In genomic region chr2:36101866-36102558, GRCm38 (mm10) we compare ENCODE assay signal across 8 mouse cellular contexts. TPM values are rescaled to one million over a fixed set of nuclear protein-coding genes. Genes with fewer than 3 reads are reported as not detected.
DNase-seq lines count a peak whose midpoint lies in the region; ATAC-seq lines count a peak whose summit lies in the region.

No protein-coding gene starts in this region.

- no peak for ATAC-seq in heart, embryonic 15.5 days (replicated peaks; ENCODE audit: insufficient number of reproducible peaks, insufficient read depth, low FRiP score, low read depth)
- no peak for ATAC-seq in hindbrain, embryonic 11.5 days (ENCODE audit: low FRiP score)
- peak; percentile 17; the same call in 1 of the 2 replicates for ATAC-seq in megakaryocyte, adult 5-6 weeks (ENCODE audit: poor library complexity, severe bottlenecking)

- peak overlapping the region; percentile 55 for H3K4me3 ChIP-seq in heart, embryonic 15.5 days
- H3K4me3 ChIP-seq in hindbrain, embryonic 11.5 days (ENCODE audit: low read depth, low read length): no peak overlapping the region

- H3K36me3 ChIP-seq in heart, embryonic 15.5 days: no peaks in the 10 kb centered on the region
- no peaks in the 10 kb centered on the region for H3K36me3 ChIP-seq in hindbrain, embryonic 11.5 days (ENCODE audit: control insufficient read depth, insufficient read depth, low read length)

- peaks cover 100% of the 10 kb centered on the region for H3K27me3 ChIP-seq in heart, embryonic 15.5 days
- peaks cover 99% of the 10 kb centered on the region for H3K27me3 ChIP-seq in hindbrain, embryonic 11.5 days (ENCODE audit: control insufficient read depth, insufficient read depth, low read length)

- no peak for DNase-seq in heart, postnatal 4 days
- peak; percentile 65 for DNase-seq in embryo, embryonic 10.5 days (ENCODE audit: low spot score)
- DNase-seq in hindbrain, embryonic 11.5 days (ENCODE audit: low spot score): peak; percentile 68
- DNase-seq in cerebellum, adult 11-12 months: no peak
- no peak for DNase-seq in thymus, postnatal 36 days
- DNase-seq in urinary bladder, adult 2 months (ENCODE audit: low spot score): no peak

- H3K4me1 ChIP-seq in heart, embryonic 15.5 days (replicated peaks): peaks cover 40% of the 10 kb centered on the region
- peaks cover 14% of the 10 kb centered on the region for H3K4me1 ChIP-seq in hindbrain, embryonic 11.5 days (replicated peaks; ENCODE audit: control insufficient read depth, insufficient read depth, low read length)

- no peaks in the 10 kb centered on the region for H3K9me3 ChIP-seq in heart, embryonic 15.5 days (replicated peaks)
- no peaks in the 10 kb centered on the region for H3K9me3 ChIP-seq in hindbrain, embryonic 11.5 days (ENCODE audit: control insufficient read depth, low read length)

- peak overlapping the region; percentile 92 for H3K4me2 ChIP-seq in heart, embryonic 15.5 days
- H3K4me2 ChIP-seq in hindbrain, embryonic 11.5 days (replicated peaks; ENCODE audit: low read depth, low read length): no peak overlapping the region

- H3K27ac ChIP-seq in heart, embryonic 15.5 days: no peak overlapping the region
- no peak overlapping the region for H3K27ac ChIP-seq in hindbrain, embryonic 11.5 days (ENCODE audit: low read depth, low read length)

- 12% methylated on average over 28 of the region's 28 CpGs for WGBS in heart, embryonic 15.5 days
- WGBS in hindbrain, embryonic 11.5 days: 2% methylated on average over 28 of the region's 28 CpGs

- H3K9ac ChIP-seq in heart, embryonic 15.5 days: no peak overlapping the region
- H3K9ac ChIP-seq in hindbrain, embryonic 11.5 days (ENCODE audit: low read depth, low read length): no peak overlapping the region

RNA-seq across cellular contexts. Expression of gene Lhx6, which starts 3.2 kb away (rescaled TPM):
- 1.5 and 2.2 TPM in 2 replicates for polyA plus RNA-seq in heart, embryonic 15.5 days (2015; fragmentation: Nextera tagmentation; extraction: Ambion mirVana)
- 1 to 10 TPM; 6.7 to 8.6 TPM for total RNA-seq in heart, postnatal 4 days (2021)
- 0.93 and 1.3 TPM in 2 replicates for polyA plus RNA-seq in hindbrain, embryonic 11.5 days (2014; fragmentation: Nextera tagmentation; extraction: Ambion mirVana)
- not detected in 2 replicates for total RNA-seq in megakaryocyte, adult 5-6 weeks (2015)
- total RNA-seq in megakaryocyte, adult 5-6 weeks (2017): not detected in 2 replicates
- polyA plus RNA-seq in urinary bladder, adult 2 months (2012; rRNA removed): 0.76 and 1.4 TPM in 2 replicates

RNA-seq across cellular contexts. Expression of gene Mrrf, which starts 34.2 kb away (rescaled TPM):
- 32.4 and 38.6 TPM in 2 replicates for polyA plus RNA-seq in heart, embryonic 15.5 days (2015; fragmentation: Nextera tagmentation; extraction: Ambion mirVana)
- total RNA-seq in heart, postnatal 4 days (2021): 10 to 100 TPM; 37.3 to 39.1 TPM
- polyA plus RNA-seq in hindbrain, embryonic 11.5 days (2014; fragmentation: Nextera tagmentation; extraction: Ambion mirVana): 29.7 and 35.9 TPM in 2 replicates
- 9.3 and 10.1 TPM in 2 replicates for total RNA-seq in megakaryocyte, adult 5-6 weeks (2015)
- total RNA-seq in megakaryocyte, adult 5-6 weeks (2017): 22.5 and 23.6 TPM in 2 replicates
- 25.2 and 27.2 TPM in 2 replicates for polyA plus RNA-seq in urinary bladder, adult 2 months (2012; rRNA removed)

RNA-seq across cellular contexts. Expression of gene Rbm18, which starts 34.6 kb away (rescaled TPM):
- polyA plus RNA-seq in heart, embryonic 15.5 days (2015; fragmentation: Nextera tagmentation; extraction: Ambion mirVana): 62.6 and 63.6 TPM in 2 replicates
- 10 to 100 TPM; 41.4 to 42.7 TPM for total RNA-seq in heart, postnatal 4 days (2021)
- polyA plus RNA-seq in hindbrain, embryonic 11.5 days (2014; fragmentation: Nextera tagmentation; extraction: Ambion mirVana): 121 and 131 TPM in 2 replicates
- 36.4 and 37.8 TPM in 2 replicates for total RNA-seq in megakaryocyte, adult 5-6 weeks (2015)
- 21.7 and 22.1 TPM in 2 replicates for total RNA-seq in megakaryocyte, adult 5-6 weeks (2017)
- 39.7 and 41.5 TPM in 2 replicates for polyA plus RNA-seq in urinary bladder, adult 2 months (2012; rRNA removed)

RNA-seq across cellular contexts. Expression of gene Morn5, which starts 52.8 kb away (rescaled TPM):
- 0.24 and 0.34 TPM in 2 replicates for polyA plus RNA-seq in heart, embryonic 15.5 days (2015; fragmentation: Nextera tagmentation; extraction: Ambion mirVana)
- not detected for total RNA-seq in heart, postnatal 4 days (2021)
- 3.6 and 4.0 TPM in 2 replicates for polyA plus RNA-seq in hindbrain, embryonic 11.5 days (2014; fragmentation: Nextera tagmentation; extraction: Ambion mirVana)
- total RNA-seq in megakaryocyte, adult 5-6 weeks (2015): 0.25 TPM in 1 of 2 replicates, not detected in the other
- total RNA-seq in megakaryocyte, adult 5-6 weeks (2017): not detected in 2 replicates
- 0.25 TPM in 2 replicates for polyA plus RNA-seq in urinary bladder, adult 2 months (2012; rRNA removed)

RNA-seq across cellular contexts. Expression of gene Ndufa8, which starts 52.8 kb away (rescaled TPM):
- polyA plus RNA-seq in heart, embryonic 15.5 days (2015; fragmentation: Nextera tagmentation; extraction: Ambion mirVana): 411 and 477 TPM in 2 replicates
- total RNA-seq in heart, postnatal 4 days (2021): 100 to 1,000 TPM; 487 to 501 TPM
- polyA plus RNA-seq in hindbrain, embryonic 11.5 days (2014; fragmentation: Nextera tagmentation; extraction: Ambion mirVana): 196 and 198 TPM in 2 replicates
- 87.6 and 88.1 TPM in 2 replicates for total RNA-seq in megakaryocyte, adult 5-6 weeks (2015)
- total RNA-seq in megakaryocyte, adult 5-6 weeks (2017): 35.7 and 48.5 TPM in 2 replicates
- 126 and 129 TPM in 2 replicates for polyA plus RNA-seq in urinary bladder, adult 2 months (2012; rRNA removed)

Comparison
In these comparisons a context has a peak if more than half of its experiments do, and no peak if none do; other contexts are left out.
1. DNase-seq: peak in embryo, embryonic 10.5 days (single experiment) and hindbrain, embryonic 11.5 days (single experiment); none in heart, postnatal 4 days (single experiment), cerebellum, adult 11-12 months (single experiment), thymus, postnatal 36 days (0 of 2) and urinary bladder, adult 2 months (single experiment).